Mouse (Mus musculus) forebrain, embryonic 11.5 days (tissue): ENCODE measurements around the gene Vapa. TPM values are rescaled to one million over a fixed set of nuclear protein-coding genes. Genes with fewer than 3 reads are reported as not detected.
A peak's percentile ranks its signal among the peaks of the same experiment; 100 is the strongest.

ENCODE experiments used
- ATAC-seq: fragments of 200-750 bp; cut with Nextera tagmentation; replicated peaks from 2 replicates; pipeline ENCODE4 v1.8.0; 2017; ENCODE audit warnings: moderate TSS enrichment; ENCODE audit not compliant: low FRiP score
- DNase-seq: peaks from one replicate; pipeline ENCODE4 v3.0.0-alpha.2; 2017; ENCODE audit warnings: low spot score
- H3K27ac ChIP-seq: fragments of 300-500 bp; sonication (generic); 2 replicates; pipeline ENCODE4 v1.5.1; 2014; ENCODE audit warnings: low read depth, low read length
- H3K27me3 ChIP-seq: fragments of 300-500 bp; sonication (generic); 2 replicates; pipeline ENCODE4 v1.6.1; 2014; ENCODE audit warnings: mild to moderate bottlenecking, low read length, mixed read lengths; ENCODE audit not compliant: control insufficient read depth, insufficient read depth
- H3K36me3 ChIP-seq: fragments of 300-500 bp; sonication (generic); 2 replicates; pipeline ENCODE4 v1.6.1; 2014; ENCODE audit warnings: mild to moderate bottlenecking, low read length, moderate library complexity, mixed read lengths; ENCODE audit not compliant: control insufficient read depth, insufficient read depth
- H3K4me1 ChIP-seq: fragments of 300-500 bp; sonication (generic); replicated peaks from 2 replicates; pipeline ENCODE4 v1.6.1; 2014; ENCODE audit warnings: low read length, mixed read lengths; ENCODE audit not compliant: control insufficient read depth, insufficient read depth
- H3K4me2 ChIP-seq: fragments of 300-500 bp; sonication (generic); 2 replicates; pipeline ENCODE4 v1.6.1; 2014; ENCODE audit warnings: low read depth, mild to moderate bottlenecking, low read length, moderate library complexity, mixed read lengths; ENCODE audit not compliant: severe bottlenecking
- H3K4me3 ChIP-seq: fragments of 300-500 bp; sonication (generic); 2 replicates; pipeline ENCODE4 v1.5.1; 2014; ENCODE audit warnings: low read depth, low read length
- H3K9ac ChIP-seq: fragments of 300-500 bp; sonication (generic); 2 replicates; pipeline ENCODE4 v1.6.1; 2014; ENCODE audit warnings: low read length
- H3K9me3 ChIP-seq: fragments of 300-500 bp; sonication (generic); 2 replicates; pipeline ENCODE4 v1.6.1; 2016; ENCODE audit warnings: low read length, mixed read lengths; ENCODE audit not compliant: control insufficient read depth
- WGBS: fragments of 180-500 bp; shearing (Covaris S2); extraction: QIAGEN DNeasy Blood & Tissue Kit; methylation state at CpG from one replicate; pipeline ENCODE4 v1.1.7; 2014; 5-methylcytosine and 5-hydroxymethylcytosine counted together
- polyA plus RNA-seq: library from polyadenylated mRNA; unstranded; fragments of >200 nt; fragmentation: Nextera tagmentation; extraction: Ambion mirVana; gene quantifications from 2 replicates; pipeline ENCODE4 v1.2.1, GENCODE M21; 2014

The Vapa gene
- polyA plus RNA-seq, 1 experiment from 2014 or later = 224 TPM

GRCm38 (mm10) chr17:65648371-65649174 is 35.2 kb upstream of the Vapa start:
- WGBS = 88% methylated on average over 9 of the region's 9 CpGs
- Histone ChIP-seq H3K9me3 (no peaks in the 10 kb centered on the region), H3K4me2 (no peak overlapping the region), H3K4me3 (no peak overlapping the region), H3K36me3 (no peaks in the 10 kb centered on the region), H3K27ac (no peak overlapping the region), H3K9ac (no peak overlapping the region), H3K27me3 (no peaks in the 10 kb centered on the region), H3K4me1 (no peaks in the 10 kb centered on the region)
- ATAC-seq (peak; percentile 21; the same call in 1 of the 2 replicates), DNase-seq (no peak)

- 66% methylated on average over 5 of the region's 5 CpGs for WGBS
- Histone ChIP-seq H3K27ac (no peak overlapping the region), H3K4me2 (no peak overlapping the region), H3K36me3 (no peaks in the 10 kb centered on the region), H3K4me3 (no peak overlapping the region), H3K4me1 (no peaks in the 10 kb centered on the region), H3K9ac (no peak overlapping the region), H3K27me3 (no peaks in the 10 kb centered on the region), H3K9me3 (no peaks in the 10 kb centered on the region)
- no peak for DNase-seq
- no peak for ATAC-seq
Measured at GRCm38 (mm10) chr17:65647961-65648360, 34.6 kb upstream of the Vapa start.

DNA sequence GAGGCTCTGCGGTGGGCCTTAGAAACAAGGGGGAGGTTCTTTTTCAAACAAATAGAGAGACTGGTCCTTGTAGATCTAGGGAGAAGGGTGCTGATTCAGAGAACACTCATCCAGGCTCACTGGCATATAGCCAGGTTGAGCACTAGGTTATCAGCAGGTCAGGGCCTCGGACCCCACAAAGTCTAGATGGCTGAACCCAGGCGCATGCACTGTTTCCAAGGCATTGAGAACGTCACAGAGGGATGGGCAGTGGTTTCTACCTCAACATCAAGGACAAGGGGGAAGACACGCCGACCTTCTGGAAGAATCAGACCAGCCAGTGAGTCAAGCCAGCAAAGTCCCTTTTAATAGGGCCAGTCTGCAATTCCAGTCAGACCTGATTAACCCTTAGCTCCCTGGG is 33.9 kb upstream of the Vapa start:
- no peak overlapping the region for H3K9ac ChIP-seq
- no peaks in the 10 kb centered on the region for H3K27me3 ChIP-seq
- no peak for ATAC-seq
- no peak overlapping the region for H3K4me3 ChIP-seq
- no peaks in the 10 kb centered on the region for H3K36me3 ChIP-seq
- no peaks in the 10 kb centered on the region for H3K4me1 ChIP-seq
- no peak for DNase-seq
- no peak overlapping the region for H3K27ac ChIP-seq
- no peaks in the 10 kb centered on the region for H3K9me3 ChIP-seq
- WGBS = 77% methylated on average over 6 of the region's 6 CpGs
- H3K4me2 ChIP-seq = no peak overlapping the region

DNA sequence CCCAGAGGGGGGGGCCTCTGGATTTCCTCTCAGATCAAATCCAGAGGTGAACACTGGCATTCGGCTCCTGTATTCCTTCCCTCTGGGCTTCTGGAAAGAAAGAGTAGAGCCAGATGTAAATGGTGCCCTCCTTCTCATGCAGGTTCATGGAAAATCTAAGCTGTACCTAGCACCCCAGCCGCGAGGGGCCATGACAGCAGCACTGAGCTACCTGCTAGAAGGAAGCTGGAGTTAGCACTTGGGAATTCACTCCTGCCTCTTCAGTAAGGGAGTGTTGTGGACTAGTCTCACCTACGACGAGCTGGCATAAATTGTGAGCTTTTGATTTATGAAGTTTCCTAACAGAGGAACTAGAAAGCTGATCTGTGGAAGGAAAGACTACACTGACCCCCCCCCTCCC is 30.2 kb upstream of the Vapa start:
- Histone ChIP-seq H3K27ac (no peak overlapping the region), H3K4me1 (no peaks in the 10 kb centered on the region)
- 87% methylated on average over 5 of the region's 5 CpGs for WGBS

GRCm38 (mm10) chr17:65643051-65643521 is 29.7 kb upstream of the Vapa start:
- H3K9me3 ChIP-seq = no peaks in the 10 kb centered on the region
- no peak for DNase-seq
- no peak for ATAC-seq
- 41% methylated on average over 10 of the region's 10 CpGs for WGBS
- no peaks in the 10 kb centered on the region for H3K27me3 ChIP-seq
- no peak overlapping the region for H3K27ac ChIP-seq
- H3K36me3 ChIP-seq = no peaks in the 10 kb centered on the region
- H3K4me1 ChIP-seq = no peaks in the 10 kb centered on the region
- H3K9ac ChIP-seq = no peak overlapping the region
- H3K4me3 ChIP-seq = no peak overlapping the region
- no peak overlapping the region for H3K4me2 ChIP-seq

More for the DNA sequence above, 30.2 kb upstream of the Vapa start:
- no peaks in the 10 kb centered on the region for H3K27me3 ChIP-seq
- no peak overlapping the region for H3K4me2 ChIP-seq
- H3K36me3 ChIP-seq = no peaks in the 10 kb centered on the region
- H3K9ac ChIP-seq = no peak overlapping the region
- H3K4me3 ChIP-seq = no peak overlapping the region
- H3K9me3 ChIP-seq = no peaks in the 10 kb centered on the region
- no peak for ATAC-seq
- no peak for DNase-seq

DNA sequence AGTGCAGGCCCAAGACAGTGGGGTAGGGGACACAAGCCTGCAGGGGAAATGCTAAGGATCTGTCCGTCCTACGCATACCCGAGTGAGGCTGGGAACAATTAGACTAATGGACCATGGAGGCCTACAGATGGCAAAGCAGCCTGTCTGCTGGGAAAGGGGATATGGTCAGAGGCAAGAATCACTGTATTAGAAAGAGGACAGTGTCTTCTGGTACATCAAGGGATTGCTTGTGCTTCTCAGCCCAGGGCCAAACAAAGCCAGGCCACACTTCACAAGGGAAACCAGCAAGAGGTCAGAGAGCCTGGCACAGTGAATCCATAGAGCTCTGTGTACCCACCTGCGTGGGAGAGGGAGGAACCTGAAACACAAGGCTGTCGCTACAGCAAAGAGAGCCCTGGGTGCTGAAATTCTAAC is 29.2 kb upstream of the Vapa start:
- 29% methylated on average over 5 of the region's 5 CpGs for WGBS
- Histone ChIP-seq H3K27ac (no peak overlapping the region), H3K36me3 (no peaks in the 10 kb centered on the region), H3K4me3 (no peak overlapping the region), H3K4me1 (no peaks in the 10 kb centered on the region), H3K9me3 (no peaks in the 10 kb centered on the region), H3K27me3 (no peaks in the 10 kb centered on the region), H3K9ac (no peak overlapping the region), H3K4me2 (no peak overlapping the region)
- no peak for DNase-seq
- ATAC-seq = no peak

DNA sequence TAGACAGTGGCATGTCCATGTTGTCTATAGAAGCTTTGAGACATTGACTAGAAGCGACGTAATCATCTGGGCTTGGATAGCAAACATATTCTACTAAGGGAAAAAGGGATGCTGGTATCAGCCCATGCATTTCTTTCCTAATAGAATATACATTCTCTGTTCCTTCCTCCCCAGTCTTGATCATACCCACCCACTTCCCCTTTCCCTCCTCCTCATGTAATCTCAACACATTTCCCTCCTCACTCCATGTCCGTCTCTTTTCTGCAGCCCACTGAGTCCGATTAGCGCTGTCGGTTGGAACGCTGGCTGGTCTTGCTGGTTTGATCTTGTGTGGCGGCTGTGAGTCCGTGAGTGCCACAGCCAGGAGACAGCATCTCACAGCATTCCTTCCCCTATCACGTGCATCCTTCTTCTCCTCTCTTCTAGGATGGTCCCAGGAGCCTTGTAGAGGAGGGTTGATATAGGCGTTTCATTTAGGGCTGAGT is 28.4 kb upstream of the Vapa start, which contains the start of gene Txndc2:
Gene Txndc2 (minus strand): TSS at position 435 of the 485 bp plus-strand sequence.
- Histone ChIP-seq H3K27me3 (no peaks in the 10 kb centered on the region), H3K4me3 (no peak within 1 kb of the TSS), H3K9me3 (no peaks in the 10 kb centered on the region), H3K4me1 (no peaks in the 10 kb centered on the region), H3K4me2 (no peak within 1 kb of the TSS), H3K9ac (no peak within 1 kb of the TSS), H3K27ac (no peak within 1 kb of the TSS), H3K36me3 (no peaks in the 10 kb centered on the region)
- DNase-seq (no peak), ATAC-seq (no peak)
- WGBS = 91% methylated on average over 11 of the region's 11 CpGs

GRCm38 (mm10) chr17:65639144-65639543 is 25.8 kb upstream of the Vapa start:
- H3K27me3 ChIP-seq = no peaks in the 10 kb centered on the region
- H3K9me3 ChIP-seq = no peaks in the 10 kb centered on the region
- 93% methylated on average over 1 of the region's 1 CpGs for WGBS
- H3K36me3 ChIP-seq = no peaks in the 10 kb centered on the region
- no peak for DNase-seq
- H3K9ac ChIP-seq = no peak overlapping the region
- no peak overlapping the region for H3K27ac ChIP-seq
- H3K4me2 ChIP-seq = no peak overlapping the region
- H3K4me3 ChIP-seq = no peak overlapping the region
- ATAC-seq = no peak
- H3K4me1 ChIP-seq = no peaks in the 10 kb centered on the region
